Mouse (Mus musculus) midbrain, postnatal 0 days (tissue): ENCODE measurements at regions not wholly inside any gene's neighbourhood (a gene's known extent, or its start where the extent isn't known, plus 50 kb on each side); places are given as distances from the start of the nearest gene placed in this dataset.

Experiments used
- ATAC-seq: fragments of 200-750 bp; cut with Nextera tagmentation; 2 replicates; pipeline ENCODE4 v1.8.0; 2017; ENCODE audit warnings: moderate number of reproducible peaks, mild to moderate bottlenecking, moderate TSS enrichment, moderate library complexity; ENCODE audit not compliant: low FRiP score
- DNase-seq: peaks from one replicate; pipeline ENCODE4 v3.0.0-alpha.2; 2015; ENCODE audit warnings: low spot score
- H3K27ac ChIP-seq: fragments of 300-500 bp; sonication (generic); 2 replicates; pipeline ENCODE4 v1.5.1; 2014; ENCODE audit warnings: low read depth, mild to moderate bottlenecking, low read length, mixed read lengths
- H3K27me3 ChIP-seq: fragments of 300-500 bp; sonication (generic); 2 replicates; pipeline ENCODE4 v1.6.1; 2014; ENCODE audit warnings: low read length, control low read depth, mixed read lengths; ENCODE audit not compliant: insufficient read depth
- H3K36me3 ChIP-seq: fragments of 300-500 bp; sonication (generic); 2 replicates; pipeline ENCODE4 v1.6.1; 2014; ENCODE audit warnings: low read length, control low read depth, mixed read lengths; ENCODE audit not compliant: insufficient read depth
- H3K4me1 ChIP-seq: fragments of 300-500 bp; sonication (generic); 2 replicates; pipeline ENCODE4 v1.6.1; 2014; ENCODE audit warnings: mild to moderate bottlenecking, control low read depth, antibody characterized with exemption, low read length, mixed read lengths; ENCODE audit not compliant: insufficient read depth
- H3K4me2 ChIP-seq: fragments of 300-500 bp; sonication (generic); 2 replicates; pipeline ENCODE4 v1.6.1; 2014; ENCODE audit warnings: low read depth, mild to moderate bottlenecking, low read length, mixed read lengths; ENCODE audit not compliant: poor library complexity, severe bottlenecking
- H3K4me3 ChIP-seq: fragments of 300-500 bp; sonication (generic); 2 replicates; pipeline ENCODE4 v1.5.1; 2014; ENCODE audit warnings: low read depth, mild to moderate bottlenecking, low read length, moderate library complexity
- H3K9ac ChIP-seq: fragments of 300-500 bp; sonication (generic); replicated peaks from 2 replicates; pipeline ENCODE4 v1.6.1; 2014; ENCODE audit warnings: mild to moderate bottlenecking, low read length, moderate library complexity, mixed read lengths; ENCODE audit not compliant: poor library complexity, severe bottlenecking
- H3K9me3 ChIP-seq: fragments of 300-500 bp; sonication (generic); 2 replicates; pipeline ENCODE4 v1.6.1; 2016; ENCODE audit warnings: low read length, control low read depth
- CTCF ChIP-seq: IDR thresholded peaks from 2 replicates; pipeline ENCODE4 v1.5.1; 2016; ENCODE audit warnings: antibody characterized with exemption, mild to moderate bottlenecking
- WGBS: fragments of 180-500 bp; shearing (Covaris S2); extraction: QIAGEN DNeasy Blood & Tissue Kit; methylation state at CpG from one replicate; pipeline ENCODE4 v1.1.7; 2014; 5-methylcytosine and 5-hydroxymethylcytosine counted together

DNA sequence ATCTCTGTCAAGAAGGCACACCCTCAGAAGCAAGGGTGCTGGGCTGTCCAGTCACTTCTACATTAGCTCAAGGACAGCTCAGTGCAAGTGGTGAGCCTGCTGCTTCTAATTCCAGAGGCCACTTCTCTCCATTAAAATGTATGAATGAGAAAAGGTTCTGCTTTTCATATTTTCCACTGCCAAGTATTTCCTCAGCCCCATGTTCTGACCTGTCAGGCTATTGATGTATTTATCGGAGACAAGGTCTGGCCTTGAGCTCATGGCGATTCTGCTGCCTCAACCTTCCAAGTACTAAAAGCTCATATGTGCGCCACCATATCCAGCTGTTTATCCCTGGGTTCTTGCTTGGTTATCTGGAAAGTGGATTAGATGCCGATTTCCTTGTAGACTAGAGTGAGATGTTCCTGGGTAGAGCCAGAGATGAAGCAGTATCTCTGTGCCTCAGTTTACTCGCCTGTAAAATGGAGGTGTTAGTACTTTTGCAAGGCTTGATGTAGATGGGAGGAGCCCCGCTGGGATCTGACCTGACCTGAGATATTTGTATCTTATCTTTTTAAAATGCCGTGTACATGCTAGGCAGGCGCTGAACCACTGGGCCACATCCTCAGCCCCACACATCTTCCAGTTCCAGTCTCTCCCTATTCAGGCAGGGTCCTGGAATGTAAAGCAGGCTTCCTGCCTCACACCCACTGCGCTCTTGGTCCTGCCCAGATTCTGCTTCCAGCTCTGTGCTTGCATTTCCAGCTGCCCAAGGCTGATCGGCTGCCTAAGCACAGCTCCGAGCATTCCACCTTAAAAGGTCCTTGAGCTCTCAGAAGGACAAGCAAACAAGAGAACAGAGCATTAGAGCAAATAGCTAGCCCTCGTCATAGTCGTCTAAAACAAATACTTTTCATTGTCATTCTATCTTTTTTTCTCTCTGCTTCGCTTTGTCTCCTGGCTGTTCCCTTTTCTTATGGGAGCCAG lies 161.0 kb downstream of the Rab11fip4 start:
- H3K4me3 ChIP-seq = no peak overlapping the region
- 57% methylated on average over 14 of the region's 14 CpGs for WGBS
- TF ChIP-seq CTCF = no peak
- H3K9me3 ChIP-seq = no peaks in the 10 kb centered on the region
- H3K4me2 ChIP-seq = no peak overlapping the region
- ATAC-seq = no peak
- H3K9ac ChIP-seq = no peak overlapping the region
- DNase-seq = no peak
- no peak overlapping the region for H3K27ac ChIP-seq
- no peaks in the 10 kb centered on the region for H3K36me3 ChIP-seq
- H3K4me1 ChIP-seq = no peaks in the 10 kb centered on the region
- no peaks in the 10 kb centered on the region for H3K27me3 ChIP-seq

DNA sequence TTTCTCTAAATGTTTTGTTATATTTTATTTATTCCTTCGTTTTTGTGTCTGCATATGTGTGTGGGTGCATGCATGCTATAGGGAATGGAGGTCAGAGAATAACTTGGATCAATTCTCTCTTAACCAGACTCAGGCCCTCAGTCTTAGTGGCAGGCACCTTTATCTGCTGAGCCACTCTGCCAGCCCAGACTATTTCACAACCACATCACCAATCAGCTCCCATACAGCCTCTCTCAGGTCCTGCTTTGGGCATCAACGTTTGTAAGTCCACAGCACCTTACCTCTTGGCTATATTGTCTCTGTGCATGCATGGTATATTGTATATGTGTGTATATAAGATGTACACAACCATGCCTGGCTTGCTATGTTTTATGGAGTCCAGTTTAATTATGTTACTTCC lies 159.9 kb downstream of the Rab11fip4 start:
- Histone ChIP-seq H3K9ac (no peak overlapping the region), H3K36me3 (no peaks in the 10 kb centered on the region), H3K27me3 (no peaks in the 10 kb centered on the region), H3K4me3 (no peak overlapping the region), H3K27ac (no peak overlapping the region), H3K4me1 (no peaks in the 10 kb centered on the region), H3K4me2 (no peak overlapping the region), H3K9me3 (no peaks in the 10 kb centered on the region)
- WGBS = 84% methylated on average over 2 of the region's 2 CpGs
- no peak for TF ChIP-seq CTCF
- no peak for ATAC-seq
- DNase-seq = no peak

DNA sequence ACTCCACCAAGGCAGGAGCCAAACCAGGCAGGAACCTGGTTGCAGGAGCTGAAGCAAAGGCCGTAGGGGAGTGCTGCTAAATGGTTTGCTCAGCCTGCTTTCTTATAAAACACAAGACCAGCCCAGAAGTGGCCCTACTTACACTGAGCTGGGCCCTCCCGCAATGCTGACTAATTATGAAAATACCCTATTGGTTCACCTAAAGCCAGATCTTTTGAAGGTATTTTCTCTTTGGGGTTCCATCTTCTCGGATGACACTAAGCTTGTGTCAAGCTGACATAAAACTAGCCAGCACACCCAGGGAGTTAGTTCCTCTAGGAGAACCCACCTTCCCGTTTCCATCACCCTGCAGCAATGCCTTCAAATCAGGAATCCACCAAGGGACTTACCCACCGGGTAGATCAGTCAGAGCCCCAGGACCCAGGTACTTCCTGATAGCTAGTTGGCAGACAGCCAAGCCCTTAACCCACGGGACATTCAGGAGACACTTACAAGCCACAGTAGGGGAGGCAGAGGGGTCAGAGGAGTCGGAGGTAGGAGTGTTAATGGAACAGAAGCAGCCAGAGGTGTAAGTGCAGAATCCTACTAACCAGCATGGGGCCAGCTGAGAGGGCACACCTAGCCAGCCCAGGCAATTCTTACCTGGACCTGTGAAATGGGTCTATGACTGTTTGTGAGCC lies 158.9 kb downstream of the Rab11fip4 start:
- no peak for DNase-seq
- WGBS = 74% methylated on average over 7 of the region's 7 CpGs
- no peak overlapping the region for H3K4me3 ChIP-seq
- H3K9ac ChIP-seq = no peak overlapping the region
- no peak overlapping the region for H3K27ac ChIP-seq
- H3K27me3 ChIP-seq = no peaks in the 10 kb centered on the region
- no peaks in the 10 kb centered on the region for H3K36me3 ChIP-seq
- no peak for ATAC-seq
- no peaks in the 10 kb centered on the region for H3K9me3 ChIP-seq
- H3K4me2 ChIP-seq = no peak overlapping the region
- no peaks in the 10 kb centered on the region for H3K4me1 ChIP-seq
- no peak for TF ChIP-seq CTCF

- no peak for TF ChIP-seq CTCF
- Histone ChIP-seq H3K9me3 (no peaks in the 10 kb centered on the region), H3K36me3 (no peaks in the 10 kb centered on the region), H3K27ac (no peak overlapping the region), H3K9ac (no peak overlapping the region), H3K4me3 (no peak overlapping the region), H3K4me2 (no peak overlapping the region), H3K4me1 (no peaks in the 10 kb centered on the region), H3K27me3 (no peaks in the 10 kb centered on the region)
- ATAC-seq = no peak
- no peak for DNase-seq
- WGBS = 40% methylated on average over 10 of the region's 10 CpGs
These were observed 158.1 kb downstream of the Rab11fip4 start for GRCm38 (mm10) chr11:79749141-79749540.

DNA sequence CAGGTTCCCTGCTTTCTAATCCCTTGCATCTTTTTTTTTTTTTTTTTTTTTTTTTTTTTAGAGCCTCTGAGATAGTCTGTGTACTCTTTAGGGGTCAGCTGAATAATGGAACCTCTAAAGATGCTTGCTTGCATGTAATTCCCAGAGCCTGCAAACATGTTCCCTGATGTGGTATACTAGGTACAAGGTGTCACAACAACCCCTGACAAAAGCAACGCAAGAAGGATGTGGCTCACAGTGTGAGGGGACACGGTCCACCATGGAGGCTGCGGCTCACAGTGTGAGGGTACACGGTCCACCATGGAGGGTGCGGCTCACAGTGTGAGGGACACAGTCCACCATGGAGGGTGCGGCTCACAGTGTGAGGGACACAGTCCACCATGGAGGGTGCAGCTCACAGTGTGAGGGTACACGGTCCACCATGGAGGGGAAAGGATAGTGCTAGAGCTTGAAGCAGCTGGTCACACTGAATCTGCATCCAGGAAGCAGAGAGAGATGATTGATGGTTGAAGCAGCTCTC lies 157.7 kb downstream of the Rab11fip4 start:
- Histone ChIP-seq H3K4me2 (no peak overlapping the region), H3K36me3 (no peaks in the 10 kb centered on the region), H3K4me3 (no peak overlapping the region), H3K27me3 (no peaks in the 10 kb centered on the region), H3K9ac (no peak overlapping the region), H3K9me3 (no peaks in the 10 kb centered on the region), H3K27ac (no peak overlapping the region), H3K4me1 (no peaks in the 10 kb centered on the region)
- DNase-seq (no peak), ATAC-seq (no peak)
- 93% methylated on average over 7 of the region's 7 CpGs for WGBS
- no peak for TF ChIP-seq CTCF

DNA sequence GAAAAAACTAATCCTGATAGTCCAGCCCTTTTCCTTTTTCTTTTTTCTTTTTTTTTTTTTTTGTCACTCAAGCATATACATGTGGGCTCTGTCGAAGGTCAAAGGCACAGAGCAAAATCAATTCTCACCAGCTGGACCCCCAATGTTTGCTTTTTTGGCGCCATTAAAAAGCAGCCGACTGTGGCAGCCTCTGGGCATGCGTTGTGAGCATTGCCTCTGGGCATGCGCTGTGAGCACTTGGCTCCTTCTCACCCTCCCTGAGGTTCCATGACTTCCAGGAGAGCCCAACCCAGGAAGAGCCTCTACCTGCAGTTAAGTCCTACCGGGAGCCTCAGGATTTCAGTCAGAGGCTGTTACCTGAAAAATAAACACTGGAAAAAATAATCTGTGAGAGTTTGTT lies 156.8 kb downstream of the Rab11fip4 start:
- no peaks in the 10 kb centered on the region for H3K36me3 ChIP-seq
- no peaks in the 10 kb centered on the region for H3K9me3 ChIP-seq
- WGBS = 66% methylated on average over 6 of the region's 6 CpGs
- H3K27me3 ChIP-seq = no peaks in the 10 kb centered on the region
- no peak for TF ChIP-seq CTCF
- no peak overlapping the region for H3K27ac ChIP-seq
- H3K4me2 ChIP-seq = no peak overlapping the region
- H3K9ac ChIP-seq = no peak overlapping the region
- DNase-seq = no peak
- H3K4me1 ChIP-seq = no peaks in the 10 kb centered on the region
- H3K4me3 ChIP-seq = no peak overlapping the region
- ATAC-seq = no peak
